Mouse (Mus musculus): ENCODE results near the gene Anp32a. TPM values are rescaled to one million over a fixed set of nuclear protein-coding genes. Genes with fewer than 3 reads are reported as not detected.

Anp32a gene
- total RNA-seq (2021), result 100 to 1,000 TPM; 285 to 296 TPM

- peak; percentile 97 to 98 for DNase-seq (ENCODE audit: extremely low spot score in 1 of 2, low spot score in 1 of 2)
Measured at GRCm38 (mm10) chr9:62341123-62341486, at the start of gene Anp32a. Gene Anp32a (plus strand): TSS chr9:62341293.

GRCm38 (mm10) chr9:62295006-62295698 is 45.9 kb upstream of the Anp32a start:
- DNase-seq (ENCODE audit: extremely low spot score in 1 of 2, low spot score in 1 of 2), result peak; percentile 72 to 89

- no peak for DNase-seq (ENCODE audit: extremely low spot score in 1 of 2, low spot score in 1 of 2)
Measured at GRCm38 (mm10) chr9:62296891-62297290, 44.2 kb upstream of the Anp32a start.

- DNase-seq (ENCODE audit: extremely low spot score in 1 of 2, low spot score in 1 of 2), result no peak
Measured at GRCm38 (mm10) chr9:62315556-62315955, 25.5 kb upstream of the Anp32a start.

GRCm38 (mm10) chr9:62318729-62319128 is 22.4 kb upstream of the Anp32a start:
- DNase-seq (ENCODE audit: extremely low spot score in 1 of 2, low spot score in 1 of 2), result no peak

GRCm38 (mm10) chr9:62323816-62324215 is 17.3 kb upstream of the Anp32a start:
- DNase-seq (ENCODE audit: extremely low spot score in 1 of 2, low spot score in 1 of 2), result no peak

- no peak for DNase-seq (ENCODE audit: extremely low spot score in 1 of 2, low spot score in 1 of 2)
Measured at GRCm38 (mm10) chr9:62325965-62326364, 15.1 kb upstream of the Anp32a start.

GRCm38 (mm10) chr9:62334298-62334825 is 6.7 kb upstream of the Anp32a start:
- DNase-seq (ENCODE audit: extremely low spot score in 1 of 2, low spot score in 1 of 2), result no peak

- no peak for DNase-seq (ENCODE audit: extremely low spot score in 1 of 2, low spot score in 1 of 2)
Measured at GRCm38 (mm10) chr9:62335396-62335795, 5.7 kb upstream of the Anp32a start.

- DNase-seq (ENCODE audit: extremely low spot score in 1 of 2, low spot score in 1 of 2), result no peak
Measured at GRCm38 (mm10) chr9:62337924-62338635, 3.0 kb upstream of the Anp32a start.

GRCm38 (mm10) chr9:62338636-62339191 is 2.4 kb upstream of the Anp32a start:
- DNase-seq (ENCODE audit: extremely low spot score in 1 of 2, low spot score in 1 of 2), result no peak

- DNase-seq (ENCODE audit: extremely low spot score in 1 of 2, low spot score in 1 of 2), result no peak
Measured at GRCm38 (mm10) chr9:62340301-62341122, 581 bp upstream of the Anp32a start.

- no peak for DNase-seq (ENCODE audit: extremely low spot score in 1 of 2, low spot score in 1 of 2)
Measured at GRCm38 (mm10) chr9:62341701-62342440, 778 bp downstream of the Anp32a start.

GRCm38 (mm10) chr9:62342441-62343191 is 1.5 kb downstream of the Anp32a start:
- no peak for DNase-seq (ENCODE audit: extremely low spot score in 1 of 2, low spot score in 1 of 2)

GRCm38 (mm10) chr9:62343192-62343903 is 2.3 kb downstream of the Anp32a start:
- DNase-seq (ENCODE audit: extremely low spot score in 1 of 2, low spot score in 1 of 2), result peak; percentile 70

- DNase-seq (ENCODE audit: extremely low spot score in 1 of 2, low spot score in 1 of 2), result peak; percentile 62 to 67
Measured at GRCm38 (mm10) chr9:62343904-62344491, 2.9 kb downstream of the Anp32a start.

- peak in 1 of 2 experiments; percentile 49 for DNase-seq (ENCODE audit: extremely low spot score in 1 of 2, low spot score in 1 of 2)
Measured at GRCm38 (mm10) chr9:62344545-62344944, 3.5 kb downstream of the Anp32a start.

- DNase-seq (ENCODE audit: extremely low spot score in 1 of 2, low spot score in 1 of 2), result no peak
Measured at GRCm38 (mm10) chr9:62345081-62345481, 4.0 kb downstream of the Anp32a start.
